Mouse (Mus musculus) T-cell, adult 2 months (primary cell): ENCODE measurements around the gene Fshr.
"Not testable (repeated sequence)": the region's sequence is repeated elsewhere in the genome, so short reads cannot be mapped to it uniquely, and the experiment has no call there.

Experiments
- DNase-seq: peaks from one replicate; pipeline ENCODE4 v3.0.0; 2022; ENCODE audit warnings: low spot score

The Fshr gene

DNA sequence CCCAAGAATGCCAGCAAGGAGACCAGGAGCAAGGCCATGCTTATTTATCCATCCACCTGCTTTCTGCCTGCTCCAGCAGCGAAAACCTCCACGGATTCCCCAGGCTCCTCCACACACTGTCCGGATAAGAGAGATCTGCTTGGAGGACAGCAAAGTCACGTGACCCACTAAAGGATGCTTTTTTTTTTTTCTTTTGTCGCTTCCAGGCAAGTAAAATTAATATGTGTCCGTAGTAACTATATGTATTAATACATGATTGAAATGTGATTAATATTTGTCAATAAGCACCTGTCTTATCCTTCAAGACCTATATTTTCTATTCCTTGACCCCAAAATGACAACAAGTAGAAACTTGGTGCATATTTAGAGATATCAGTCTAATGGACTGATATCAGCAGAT lies at the start of gene Fshr:
Gene Fshr, minus strand, starts transcription at position 101 of the 400 bp plus-strand sequence.
- no peak for DNase-seq

DNA sequence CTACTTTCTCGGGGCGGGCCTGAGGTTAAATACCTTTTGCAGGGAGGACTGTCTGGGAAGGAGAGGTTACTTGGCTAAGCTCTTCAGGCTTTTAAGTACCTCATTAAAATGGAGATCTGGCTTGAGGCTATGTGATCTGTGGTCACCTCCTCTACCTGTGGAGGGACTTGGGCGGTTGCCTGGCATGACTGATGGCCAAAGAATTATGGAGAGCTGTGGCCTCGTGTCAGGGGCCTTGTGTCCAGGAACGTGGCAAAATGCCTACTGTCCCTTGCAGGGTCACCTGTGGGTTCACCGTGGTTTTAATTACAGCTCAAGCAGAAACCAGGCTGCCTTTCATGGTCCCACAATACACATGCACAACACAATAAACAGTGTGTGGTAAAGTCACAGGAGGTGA lies 1.7 kb upstream of the Fshr start:
- DNase-seq, result no peak

DNA sequence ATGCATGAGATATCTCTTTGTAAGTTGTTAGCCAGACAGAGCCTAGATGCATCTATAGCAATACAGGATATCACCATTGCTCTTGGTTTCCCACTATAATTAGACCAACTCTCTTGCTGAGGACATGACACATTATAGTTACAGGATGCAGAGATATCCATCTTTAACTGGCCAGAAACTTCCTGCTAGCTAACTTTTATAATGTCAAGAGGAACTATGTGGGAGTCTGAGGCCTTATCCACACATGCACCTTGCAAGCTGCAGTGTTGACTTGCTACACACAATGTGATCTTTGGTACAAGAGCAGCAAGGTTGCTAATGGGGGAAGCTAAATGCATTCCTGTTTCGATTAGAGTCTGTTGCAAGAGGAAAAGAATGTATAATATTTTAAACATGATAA lies 26.9 kb downstream of the Fshr start:
- DNase-seq, result no peak

DNA sequence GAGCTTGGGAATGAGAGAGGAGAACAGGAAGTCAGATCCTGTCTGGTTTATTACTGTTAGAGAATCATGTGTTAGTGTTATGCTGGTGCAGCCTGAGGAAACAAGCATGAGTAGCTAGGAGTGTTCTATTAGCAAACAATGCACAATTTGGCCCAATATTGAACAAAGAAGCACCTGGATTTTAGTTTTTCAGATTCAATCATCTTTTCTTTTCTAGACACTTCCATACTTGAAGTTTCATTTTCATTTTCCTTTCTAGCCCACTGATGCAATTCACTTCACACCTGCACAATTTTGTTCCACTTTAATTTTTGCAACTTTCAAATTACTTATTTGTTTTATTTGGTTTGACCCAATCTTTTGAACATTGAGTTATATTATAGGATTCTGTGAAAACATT lies 35.7 kb downstream of the Fshr start:
- no peak for DNase-seq

DNA sequence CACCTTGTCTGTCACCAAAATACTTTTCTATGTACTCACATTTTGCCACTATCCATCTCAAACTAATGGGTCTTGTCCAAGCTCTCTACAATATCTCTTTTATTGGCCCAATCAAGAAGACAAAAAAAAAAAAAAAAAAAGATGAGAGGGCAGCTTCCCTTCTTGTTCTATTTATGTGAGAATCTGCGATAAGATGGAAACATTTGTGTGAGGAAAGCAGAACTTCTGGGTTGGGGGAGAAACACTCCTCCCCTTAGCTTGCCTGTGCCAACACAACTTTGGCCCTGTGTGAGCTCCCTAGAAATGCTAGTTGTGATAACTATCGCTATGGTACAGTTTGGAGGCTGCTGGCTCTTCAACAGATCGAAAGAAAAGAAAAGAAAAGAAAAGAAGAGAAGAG lies 38.0 kb downstream of the Fshr start:
- no peak for DNase-seq

DNA sequence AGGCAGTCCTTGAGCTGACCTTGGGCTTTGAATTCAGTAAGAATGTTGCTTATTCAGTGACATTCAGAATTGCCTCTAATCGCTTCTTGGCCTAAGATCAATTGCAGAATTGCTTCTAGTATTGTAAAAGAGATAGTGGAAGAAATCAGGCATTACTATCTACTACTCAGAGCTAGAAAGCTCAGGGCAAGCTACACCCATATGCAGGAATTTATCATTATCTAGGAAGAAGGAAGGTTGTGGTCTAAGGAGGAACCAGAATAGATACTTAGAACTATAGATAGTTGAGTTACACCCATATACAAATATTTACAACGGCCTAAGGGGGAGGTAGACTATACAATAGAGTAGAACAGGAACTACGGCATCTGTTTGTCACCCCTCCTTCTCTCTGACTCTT lies 41.1 kb downstream of the Fshr start:
- DNase-seq, result not testable (repeated sequence)

DNA sequence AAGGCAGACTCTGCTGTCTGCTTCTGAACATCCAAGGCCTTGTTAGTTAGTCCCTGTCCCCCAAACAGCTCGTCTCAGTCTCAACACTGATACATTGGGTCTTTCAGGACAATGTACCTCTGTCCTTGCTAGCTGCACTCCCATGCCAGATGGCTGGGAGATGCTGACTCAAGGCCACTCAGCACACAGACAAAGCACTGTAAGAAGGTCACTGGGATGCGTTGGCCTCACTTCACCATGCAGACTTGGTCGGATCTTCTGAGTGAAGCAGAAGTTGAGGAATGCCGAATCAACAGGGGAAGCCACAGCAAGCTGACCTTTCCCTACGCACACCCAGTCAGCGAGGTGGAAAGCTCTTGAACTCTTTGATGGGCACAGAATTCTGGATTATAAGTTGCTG lies 55.7 kb downstream of the Fshr start:
- no peak for DNase-seq

DNA sequence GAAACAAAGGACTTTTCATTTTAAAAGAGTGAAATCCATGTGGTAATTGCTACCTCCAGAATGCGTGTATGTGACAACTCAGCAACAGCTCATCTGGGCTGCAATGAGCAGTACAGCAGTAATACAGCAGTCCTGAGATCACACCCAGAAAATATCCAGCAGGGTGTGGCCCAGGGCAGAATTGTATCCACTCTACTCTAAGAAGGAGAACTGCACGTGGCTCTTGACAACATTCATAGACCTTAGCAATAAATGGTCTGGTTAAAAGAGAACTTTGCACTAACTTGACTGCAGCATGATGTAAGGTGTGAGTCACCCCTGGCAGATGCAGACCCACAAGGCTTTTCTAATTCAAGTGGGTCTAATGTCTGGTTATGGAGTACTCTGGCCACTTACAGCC lies 80.5 kb downstream of the Fshr start:
- DNase-seq, result no peak

DNA sequence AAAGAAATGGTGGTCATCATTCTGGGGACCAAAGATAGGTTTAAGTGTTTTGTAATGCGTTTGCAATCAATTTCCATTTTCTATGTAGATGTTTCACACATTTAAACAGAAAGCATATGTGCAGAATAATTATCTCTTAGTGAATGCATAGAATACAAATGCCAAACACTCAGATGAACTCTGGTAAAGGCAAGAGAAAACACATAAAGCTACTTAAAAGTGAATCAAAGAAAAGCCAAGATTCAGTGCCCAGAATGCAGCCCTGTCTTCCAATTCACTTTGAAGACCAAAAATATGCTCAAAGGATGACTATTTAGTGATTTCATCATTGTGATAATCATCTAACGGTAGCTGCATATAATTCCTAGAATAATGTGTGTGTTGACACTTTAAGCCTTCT lies 81.2 kb downstream of the Fshr start:
- DNase-seq, result no peak

DNA sequence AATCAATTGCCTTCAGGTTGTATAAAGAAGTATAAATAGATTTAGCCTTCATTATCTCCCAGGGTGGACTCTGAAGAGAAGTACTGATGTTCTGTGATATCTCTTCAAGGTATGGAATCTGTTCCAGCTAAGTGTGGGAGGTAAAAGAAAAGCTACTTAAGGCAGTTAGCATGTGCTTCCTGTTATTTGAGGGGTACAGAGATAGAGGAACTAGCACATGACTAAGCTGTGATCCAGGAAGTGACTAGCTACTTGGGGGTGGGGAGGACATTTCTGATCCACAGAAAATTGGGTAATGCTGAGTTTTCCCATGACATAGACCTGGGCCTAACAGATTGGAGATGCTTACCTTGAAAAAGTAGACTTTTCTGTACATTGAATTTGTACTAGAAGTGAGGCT lies 86.5 kb downstream of the Fshr start:
- DNase-seq, result no peak

DNA sequence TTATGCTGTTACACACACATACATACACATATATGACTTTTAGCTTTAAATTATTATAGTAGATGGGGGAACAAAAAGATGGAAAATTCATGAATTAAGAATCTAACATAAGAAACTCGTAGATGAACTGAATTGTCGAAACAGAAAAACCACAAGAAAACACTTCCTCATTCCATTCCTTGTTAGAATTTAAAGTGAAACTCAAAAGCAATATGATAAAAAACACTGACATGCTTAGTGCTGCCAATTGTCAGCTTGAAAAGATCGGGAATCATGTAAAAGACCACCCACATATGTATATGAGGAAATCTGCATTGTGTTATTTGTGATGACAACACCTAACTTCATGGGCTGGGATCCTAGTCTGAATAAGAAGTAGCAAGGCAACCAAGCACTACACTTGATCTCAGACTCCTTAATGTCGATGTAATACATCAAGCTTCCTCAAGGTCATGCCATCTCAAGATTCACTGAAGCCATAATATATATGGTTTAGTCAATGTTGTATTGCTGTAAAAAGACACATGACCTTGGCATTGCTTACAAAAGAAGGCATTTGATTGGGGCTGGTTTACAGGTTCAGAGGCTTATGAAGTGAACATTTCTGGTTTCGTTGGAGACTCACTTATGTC lies 99.6 kb downstream of the Fshr start:
- no peak for DNase-seq

DNA sequence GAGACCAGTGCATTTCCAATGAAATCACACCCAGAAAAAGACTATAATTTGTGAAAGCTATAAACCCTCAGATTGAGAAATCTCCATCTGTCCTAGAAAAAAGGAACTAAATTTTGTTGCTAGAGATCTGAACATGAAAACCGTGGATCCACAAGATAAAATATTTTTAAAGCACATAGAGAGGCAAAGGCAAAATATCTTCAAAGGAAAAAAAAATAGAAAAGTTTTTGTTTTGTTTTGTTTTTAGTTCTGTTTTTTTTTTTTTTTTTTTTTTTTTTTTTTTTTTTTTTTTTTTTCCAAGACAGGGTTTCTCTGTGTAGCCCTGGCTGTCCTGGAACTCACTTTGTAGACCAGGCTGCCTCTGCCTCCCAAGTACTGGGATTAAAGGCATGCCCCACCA lies 100.7 kb downstream of the Fshr start:
- DNase-seq, result not testable (repeated sequence)

DNA sequence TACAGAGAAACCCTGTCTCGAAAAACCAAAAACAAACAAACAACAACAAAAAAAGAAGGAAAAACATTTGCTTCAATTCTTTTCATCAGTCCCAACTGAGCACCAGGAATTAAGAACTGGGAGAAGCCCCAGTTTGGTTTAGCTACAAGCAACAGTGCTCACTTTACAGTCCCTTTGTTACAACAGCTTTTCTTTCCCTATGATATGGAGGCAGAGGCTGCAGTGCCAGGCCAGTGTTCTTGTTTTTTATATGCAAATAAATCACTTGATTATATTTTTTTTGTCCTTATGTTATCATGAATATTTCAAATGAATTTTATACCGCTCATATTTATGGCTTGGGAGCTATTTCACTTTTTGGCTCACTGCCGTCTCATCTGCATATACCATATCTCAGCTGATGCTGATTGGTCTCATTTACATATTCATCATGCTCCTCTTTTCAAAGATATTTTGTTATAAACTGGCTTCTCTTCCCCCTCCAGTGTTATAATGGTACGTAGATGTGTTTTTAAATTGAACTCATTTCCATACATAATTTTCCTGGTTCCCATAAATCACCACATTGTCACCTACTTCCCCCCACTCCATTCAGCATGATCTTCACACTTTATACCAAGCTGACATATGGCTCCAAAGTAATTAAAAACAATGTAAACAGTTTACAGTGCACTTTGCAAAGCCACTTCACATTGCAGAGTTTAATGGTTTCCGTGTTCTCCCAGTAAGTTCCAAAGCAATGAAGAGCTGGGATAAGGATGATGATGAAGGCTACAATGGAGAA lies 110.6 kb downstream of the Fshr start:
- DNase-seq, result no peak

DNA sequence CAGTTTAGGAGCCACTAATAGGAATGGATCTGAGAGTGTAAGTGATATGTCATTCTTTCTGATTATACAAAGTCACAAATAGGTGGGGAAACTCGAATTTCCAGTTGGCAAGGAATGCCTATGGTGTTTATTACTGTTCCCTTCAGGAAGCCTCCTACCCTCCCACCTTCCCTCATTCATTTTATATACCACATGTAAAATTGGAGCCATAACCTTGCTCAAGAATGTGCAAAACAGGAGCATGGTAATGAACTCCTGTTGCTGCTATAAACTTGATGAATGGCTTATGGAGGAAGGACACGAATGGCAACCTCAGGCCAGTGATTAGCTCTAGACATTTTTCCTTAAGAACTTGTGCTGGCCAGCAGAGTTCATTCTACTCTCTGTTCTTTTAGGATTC lies 117.6 kb downstream of the Fshr start:
- DNase-seq, result no peak

DNA sequence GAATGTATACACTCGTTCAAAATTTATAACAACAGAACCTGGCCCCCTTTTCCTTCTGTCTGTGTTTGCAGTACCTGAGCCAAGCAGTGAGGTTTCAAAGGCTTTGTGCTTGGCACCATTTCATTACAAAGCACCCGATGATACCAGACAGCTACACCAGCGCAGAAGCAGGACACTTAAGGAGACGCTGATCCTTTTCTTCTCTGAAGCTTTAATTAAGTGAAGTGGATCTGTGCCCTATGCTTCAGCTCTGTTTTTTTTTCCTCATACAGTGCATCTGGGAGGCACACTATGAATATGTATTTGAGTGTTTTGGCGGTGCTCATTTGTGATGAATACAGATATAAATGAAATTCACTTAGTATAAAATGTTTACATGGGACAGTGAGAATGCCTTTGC lies 120.8 kb downstream of the Fshr start:
- DNase-seq, result no peak

DNA sequence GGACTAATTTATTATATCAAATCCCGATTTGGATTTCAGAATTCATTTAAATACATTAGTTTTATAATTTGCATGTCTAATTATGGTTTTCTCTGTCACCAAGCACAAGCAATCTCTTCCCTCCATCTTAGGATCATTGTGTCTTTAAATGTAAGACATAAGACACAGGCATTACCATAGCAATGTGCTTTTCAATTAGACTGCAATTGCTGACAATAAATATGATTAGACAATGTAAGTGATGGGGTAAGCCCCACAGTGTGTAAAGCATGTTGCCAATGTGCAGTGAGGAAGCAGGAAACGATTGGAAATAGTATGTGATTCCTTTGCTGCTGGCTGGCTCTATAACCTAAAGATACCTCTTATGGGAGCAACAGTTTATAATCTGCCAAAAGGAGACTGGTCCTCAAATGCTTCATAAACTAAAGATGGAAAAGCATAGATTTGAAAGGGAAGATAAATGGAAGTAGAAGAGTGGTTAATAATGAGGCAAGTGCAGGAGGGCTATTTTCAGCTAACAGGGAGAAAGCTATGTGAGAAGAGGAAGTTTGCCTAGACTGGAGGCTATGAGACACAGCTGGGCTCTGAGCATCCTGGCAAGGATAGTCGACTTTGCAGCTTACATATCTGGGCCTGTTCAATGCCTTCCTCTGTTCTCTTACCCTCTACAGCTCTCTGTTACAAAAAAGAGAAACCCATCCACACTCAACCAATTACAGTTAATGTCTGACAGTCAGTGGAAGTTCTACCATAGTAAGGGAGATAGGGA lies 136.0 kb downstream of the Fshr start:
- DNase-seq, result no peak

DNA sequence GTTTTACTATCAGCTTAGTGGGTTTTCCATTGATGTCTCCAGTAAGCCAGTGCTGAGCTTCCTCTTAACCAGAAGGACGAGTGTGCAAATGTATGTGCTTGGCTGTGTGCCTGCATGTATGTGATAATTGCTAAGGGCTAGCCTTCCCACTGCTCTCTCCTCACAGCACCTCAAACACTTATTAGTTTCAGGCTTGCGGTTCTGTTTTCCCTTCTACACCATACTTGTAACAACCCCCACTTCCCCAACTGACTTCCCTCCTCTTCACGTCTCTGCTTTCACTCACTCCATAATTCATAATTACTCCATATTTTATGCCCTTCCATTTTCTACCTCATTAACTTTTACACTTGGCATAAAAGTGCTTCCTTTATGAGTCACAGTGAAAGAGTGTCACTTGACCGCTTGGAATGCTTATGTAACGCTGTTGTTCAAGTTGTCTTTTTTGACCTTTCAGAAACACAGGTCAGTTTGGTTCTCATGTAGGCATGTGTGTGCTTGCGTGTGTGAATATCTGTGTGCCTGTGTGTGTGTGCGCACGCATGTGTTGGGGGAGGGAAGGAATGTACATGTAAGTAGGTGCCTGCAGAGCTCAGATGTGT lies 138.0 kb downstream of the Fshr start:
- no peak for DNase-seq

DNA sequence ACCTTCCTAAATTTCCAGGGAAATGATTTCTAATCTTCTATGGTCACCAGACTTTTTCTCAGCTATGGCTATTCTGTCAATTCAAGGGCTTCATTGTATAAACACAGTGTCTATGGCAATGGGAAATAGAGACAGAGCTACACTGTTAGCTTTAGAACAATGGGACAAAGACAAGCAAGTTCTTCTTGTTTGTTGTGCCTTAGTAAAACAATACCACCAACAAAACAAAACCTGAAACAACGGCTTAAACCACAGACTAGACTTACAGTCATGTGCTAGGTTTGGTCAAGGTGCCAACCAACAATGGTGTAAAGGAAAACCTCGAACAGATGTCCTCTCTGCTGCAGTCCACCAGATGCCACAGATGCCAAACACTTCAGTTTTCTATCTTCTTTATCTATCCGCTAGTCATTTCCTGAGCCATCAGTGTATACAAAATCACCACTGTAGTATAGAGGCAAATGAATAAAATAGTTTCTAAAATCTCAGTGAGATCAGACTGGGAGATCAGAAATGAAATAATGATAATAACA lies 149.4 kb downstream of the Fshr start:
- DNase-seq, result no peak

DNA sequence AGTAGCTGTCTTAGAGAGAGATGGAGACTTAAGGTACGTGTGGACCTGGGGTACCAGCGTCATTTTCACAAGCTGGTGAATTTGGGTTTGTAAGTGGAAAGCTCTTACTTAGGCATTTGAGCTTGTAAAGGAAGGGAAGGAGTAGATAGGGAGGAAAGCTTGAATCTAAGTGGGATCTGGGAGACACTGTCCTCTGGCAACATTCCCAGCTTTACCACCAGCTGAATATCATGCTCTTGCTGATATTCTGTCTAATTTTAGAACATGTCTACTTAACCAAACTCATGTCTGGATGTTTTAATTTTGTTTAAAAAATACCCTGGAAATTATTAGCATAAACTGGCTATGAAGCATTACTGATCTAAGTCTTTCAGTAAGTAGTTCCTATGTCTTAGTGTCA lies 151.4 kb downstream of the Fshr start:
- DNase-seq, result no peak

DNA sequence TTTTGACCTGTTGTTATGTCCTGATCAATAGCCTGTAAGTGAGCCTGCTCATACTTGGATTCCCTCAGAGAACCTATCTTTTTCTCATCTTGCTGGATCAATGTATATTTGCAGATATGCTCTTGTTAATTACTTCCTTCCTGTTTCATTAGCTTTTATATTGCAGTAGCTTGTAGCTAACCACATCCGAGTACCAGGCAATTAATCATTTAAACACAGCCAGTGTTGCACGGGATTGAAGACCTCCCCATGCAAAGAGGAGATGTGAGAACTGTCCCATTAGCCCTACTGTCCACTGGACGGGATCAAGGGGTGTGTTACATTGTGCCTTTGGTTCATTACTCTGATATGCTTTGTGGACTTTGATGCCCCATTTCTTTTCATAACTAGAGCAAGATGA lies 154.5 kb downstream of the Fshr start:
- DNase-seq, result no peak

DNA sequence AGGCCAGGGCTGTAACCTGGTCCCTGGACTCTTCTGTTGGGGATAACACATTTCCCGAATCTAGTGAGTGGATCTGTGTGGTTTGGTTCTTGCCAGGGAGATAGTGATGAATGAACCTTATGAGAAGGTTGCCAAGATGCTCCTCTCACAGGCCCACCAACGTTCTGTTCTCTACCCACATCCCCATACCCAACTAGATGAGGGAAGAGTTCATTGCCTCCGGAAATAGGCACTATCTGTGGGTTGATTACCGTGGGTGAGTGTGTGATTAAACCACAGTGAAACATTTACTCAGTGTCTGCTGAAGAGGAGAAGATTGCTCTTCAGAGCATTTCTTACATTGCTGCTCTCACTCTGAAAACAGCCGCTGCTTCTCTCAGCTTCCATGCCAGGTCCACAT lies 163.8 kb downstream of the Fshr start:
- no peak for DNase-seq

DNA sequence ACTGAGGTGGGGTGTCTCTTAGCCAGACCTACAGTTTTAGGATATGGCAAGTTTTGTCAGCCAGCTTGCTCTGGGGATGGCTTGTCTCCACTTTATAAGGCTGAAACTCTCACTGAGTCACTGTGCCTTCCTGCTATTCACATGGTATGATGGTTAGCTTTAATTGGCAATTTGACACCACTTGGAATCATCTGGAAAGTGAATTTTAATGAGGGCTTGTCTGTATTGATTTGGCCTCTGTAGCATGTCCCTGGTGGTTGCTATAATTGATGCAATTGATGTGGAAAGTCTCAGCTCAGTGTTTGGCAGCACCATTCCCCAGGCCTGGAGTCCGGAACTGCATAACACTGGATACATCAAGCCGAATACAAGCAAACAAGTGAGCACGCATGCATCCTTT lies 164.4 kb downstream of the Fshr start:
- no peak for DNase-seq

DNA sequence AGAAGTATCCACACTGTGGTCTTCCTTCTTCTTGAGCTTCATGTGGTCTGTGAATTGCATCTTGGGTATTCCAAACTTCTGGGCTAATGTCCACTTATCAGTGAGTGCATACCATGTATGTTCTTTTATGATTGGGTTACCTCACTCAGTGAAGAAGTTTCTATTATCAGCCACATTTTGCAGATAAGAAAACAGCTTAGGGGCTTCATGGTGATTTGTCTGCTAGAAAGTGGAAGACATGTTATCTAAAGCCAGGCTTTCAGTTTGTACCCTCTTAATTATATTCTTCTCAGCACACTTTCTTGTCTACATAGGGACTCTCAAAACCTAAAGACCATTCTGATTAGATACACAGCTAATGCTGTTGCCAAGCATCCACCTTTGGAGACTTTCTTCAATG lies 165.8 kb downstream of the Fshr start:
- no peak for DNase-seq
